Mouse (Mus musculus): Measurements from ENCODE around the gene Rerg.

GRCm38 (mm10) chr6:137126224-137126623, 44.1 kb downstream of the Rerg start:
- no peak for TF ChIP-seq TCF12 (IDR thresholded peaks at IDR 0.05; ENCODE audit: insufficient read depth, poor library complexity, severe bottlenecking)
- no peak for TF ChIP-seq POLR2AphosphoS2 (IDR thresholded peaks at IDR 0.05; ENCODE audit: insufficient read length, low read depth)
- TF ChIP-seq POLR2A (IDR thresholded peaks at IDR 0.05; ENCODE audit: insufficient read length, low read depth) = peak; percentile 41
- TF ChIP-seq MYOG (IDR thresholded peaks at IDR 0.05; ENCODE audit: control insufficient read depth in 1 of 3, insufficient read depth in 1 of 3, insufficient read length in 2 of 3, low read depth in 2 of 3) = no peak
- TF ChIP-seq MAX (IDR thresholded peaks at IDR 0.05; ENCODE audit: low read depth) = no peak
- TF ChIP-seq E2F4 (IDR thresholded peaks at IDR 0.05; ENCODE audit: insufficient read depth) = no peak
- no peak for TF ChIP-seq USF1 (IDR thresholded peaks at IDR 0.05; ENCODE audit: low read depth)
- no peak for TF ChIP-seq REST (IDR thresholded peaks at IDR 0.05; ENCODE audit: insufficient read depth, insufficient read length)
